Mouse (Mus musculus): ENCODE measurements at regions not wholly inside any gene's neighbourhood (a gene's known extent, or its start where the extent isn't known, plus 50 kb on each side); places are given as distances from the start of the nearest gene placed in this dataset.

DNA sequence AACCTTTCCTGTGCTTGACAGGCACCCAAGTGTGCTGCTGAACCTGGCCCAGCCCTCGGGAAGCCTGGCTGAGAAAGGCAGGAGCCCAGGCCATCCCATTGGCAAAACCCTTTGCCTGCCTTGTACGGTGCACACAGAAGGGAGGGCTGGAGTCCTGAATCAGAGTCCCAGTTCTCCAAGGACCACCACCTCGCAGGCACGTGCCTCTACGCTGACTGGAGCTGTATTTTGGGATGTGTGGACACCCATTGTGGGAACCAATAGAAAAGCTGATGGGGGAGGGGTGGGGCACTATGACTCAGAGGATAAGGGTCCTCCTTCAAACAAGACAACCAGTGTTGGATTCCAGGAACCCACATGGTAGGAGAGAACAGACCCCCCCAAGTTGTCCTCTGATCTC lies 97.4 kb downstream of the 1700001O22Rik start:
- TF ChIP-seq UBTF (IDR thresholded peaks at IDR 0.05; ENCODE audit: borderline replicate concordance, insufficient read depth, low read depth, low read length) (no peak), RCOR1 (IDR thresholded peaks at IDR 0.05; ENCODE audit: low read depth, low read length) (no peak), POLR2A (IDR thresholded peaks at IDR 0.05; ENCODE audit: control insufficient read depth in 1 of 2, insufficient read depth in 1 of 2, low read depth in 1 of 2, low read length in 2 of 2, poor library complexity in 1 of 2) (no peak), RAD21 (IDR thresholded peaks at IDR 0.05; ENCODE audit: low read depth, low read length) (no peak), EP300 (IDR thresholded peaks at IDR 0.05; ENCODE audit: low read depth in 1 of 2, low read length in 2 of 2) (no peak), CTCF (IDR thresholded peaks at IDR 0.05 in 2 of 3, conservative IDR thresholded peaks at IDR 0.05 in 1 of 3; ENCODE audit: control insufficient read depth in 1 of 3, insufficient read depth in 1 of 3, low read depth in 2 of 3, low read length in 3 of 3, poor library complexity in 1 of 3, severe bottlenecking in 1 of 3) (no peak), NRF1 (IDR thresholded peaks at IDR 0.05; ENCODE audit: insufficient read depth, low read depth, low read length, poor library complexity, severe bottlenecking) (no peak), GATA1 (IDR thresholded peaks at IDR 0.05; ENCODE audit: low read depth, low read length) (no peak), JUND (IDR thresholded peaks at IDR 0.05; ENCODE audit: low read depth, low read length) (no peak), SMC3 (IDR thresholded peaks at IDR 0.05; ENCODE audit: low read depth, low read length) (no peak), ZNF384 (IDR thresholded peaks at IDR 0.05; ENCODE audit: low read depth, low read length) (no peak), MEF2A (IDR thresholded peaks at IDR 0.05; ENCODE audit: extremely low read depth, insufficient replicate concordance, low read depth, low read length, poor library complexity, severe bottlenecking) (no peak), MAX (IDR thresholded peaks at IDR 0.05; ENCODE audit: low read length) (no peak), GABPA (IDR thresholded peaks at IDR 0.05; ENCODE audit: low read depth, low read length) (no peak)
